Mouse (Mus musculus) bone marrow macrophage, adult 2 months (primary cell): Measurements from ENCODE around the gene Wfdc8.

Experiments used
- CTCF ChIP-seq: IDR thresholded peaks from 2 replicates; pipeline ENCODE4 v1.5.1; 2012; ENCODE audit warnings: low read depth, mild to moderate bottlenecking, low read length, moderate library complexity
- POLR2A ChIP-seq: IDR thresholded peaks from 2 replicates; pipeline ENCODE4 v1.6.1; 2012; ENCODE audit warnings: mild to moderate bottlenecking, low read depth, low read length, borderline replicate concordance

DNA sequence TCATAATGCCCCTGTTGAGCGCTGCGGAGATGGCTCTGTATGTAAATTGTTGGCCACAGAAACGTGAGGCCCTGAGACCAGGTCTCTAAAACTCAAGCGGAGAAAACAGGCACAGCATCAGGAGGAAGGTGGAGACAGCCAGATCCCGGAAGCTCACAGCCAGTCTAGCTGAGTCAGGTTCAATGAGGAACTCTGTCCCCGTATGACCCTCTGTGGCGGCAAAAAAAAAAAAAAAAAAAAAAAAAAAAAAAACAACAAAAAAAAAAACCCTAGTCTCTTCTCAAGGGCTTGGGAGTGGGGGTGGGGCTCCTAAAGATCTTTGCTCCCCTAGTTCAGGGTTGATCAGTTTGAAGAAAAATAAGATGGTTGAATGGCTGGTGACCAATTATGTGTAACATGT lies 27.7 kb upstream of the Wfdc8 start:
- no peak for TF ChIP-seq CTCF
- no peak for TF ChIP-seq POLR2A
